Mouse (Mus musculus) stomach, postnatal 0 days (tissue): ENCODE data around the gene Iqcd. TPM values are rescaled to one million over a fixed set of nuclear protein-coding genes. Genes with fewer than 3 reads are reported as not detected.

ENCODE experiments used
- ATAC-seq: fragments of 200-750 bp; cut with Nextera tagmentation; 2 replicates; pipeline ENCODE4 v1.8.0; 2017; ENCODE audit not compliant: low FRiP score, low TSS enrichment
- DNase-seq: peaks from one replicate; pipeline ENCODE4 v3.0.0-alpha.2; 2016; ENCODE audit warnings: low spot score
- H3K27ac ChIP-seq: fragments of 300-500 bp; sonication (generic); replicated peaks from 2 replicates; pipeline ENCODE4 v1.5.1; 2014; ENCODE audit warnings: mild to moderate bottlenecking, control low read depth
- H3K27me3 ChIP-seq: fragments of 300-500 bp; sonication (generic); 2 replicates; pipeline ENCODE4 v1.6.1; 2014; ENCODE audit warnings: low read length; ENCODE audit not compliant: control insufficient read depth, insufficient read depth
- H3K36me3 ChIP-seq: fragments of 300-500 bp; sonication (generic); 2 replicates; pipeline ENCODE4 v1.6.1; 2014; ENCODE audit warnings: low read length, mixed read lengths; ENCODE audit not compliant: control insufficient read depth, insufficient read depth
- H3K4me1 ChIP-seq: fragments of 300-500 bp; sonication (generic); replicated peaks from 2 replicates; pipeline ENCODE4 v1.6.1; 2014; ENCODE audit warnings: antibody characterized with exemption; ENCODE audit not compliant: control insufficient read depth, insufficient read depth
- H3K4me2 ChIP-seq: fragments of 300-500 bp; sonication (generic); replicated peaks from 2 replicates; pipeline ENCODE4 v1.6.1; 2014; ENCODE audit warnings: low read depth, mild to moderate bottlenecking, control low read depth, moderate library complexity
- H3K4me3 ChIP-seq: fragments of 300-500 bp; sonication (generic); 2 replicates; pipeline ENCODE4 v1.5.1; 2014; ENCODE audit warnings: low read depth, low read length, control low read depth
- H3K9ac ChIP-seq: fragments of 300-500 bp; sonication (generic); 2 replicates; pipeline ENCODE4 v1.6.1; 2014; ENCODE audit warnings: mild to moderate bottlenecking, low read length, control low read depth, mixed read lengths
- H3K9me3 ChIP-seq: fragments of 300-500 bp; sonication (generic); 2 replicates; pipeline ENCODE4 v1.6.1; 2016; ENCODE audit warnings: low read length; ENCODE audit not compliant: control insufficient read depth
- CTCF ChIP-seq: IDR thresholded peaks from 2 replicates; pipeline ENCODE4 v1.5.1; 2016; ENCODE audit warnings: antibody characterized with exemption, low read depth, mild to moderate bottlenecking, moderate library complexity
- EP300 ChIP-seq: optimal IDR thresholded peaks from 2 replicates; pipeline ENCODE3; 2016; ENCODE audit warnings: antibody characterized with exemption
- WGBS: fragments of 180-500 bp; shearing (Covaris S2); extraction: QIAGEN DNeasy Blood & Tissue Kit; methylation state at CpG from one replicate; pipeline ENCODE4 v1.1.7; 2014; 5-methylcytosine and 5-hydroxymethylcytosine counted together
- polyA plus RNA-seq: library from polyadenylated mRNA; unstranded; fragments of >200 nt; fragmentation: Nextera tagmentation; extraction: Ambion mirVana; gene quantifications from 2 replicates; pipeline ENCODE4 v1.2.1, GENCODE M21; 2015

Gene Iqcd
- polyA plus RNA-seq, 1 experiment from 2014 or later, result 0.36 TPM

- H3K9me3 ChIP-seq, result no peaks in the 10 kb centered on the region
- H3K27me3 ChIP-seq, result no peaks in the 10 kb centered on the region
- H3K36me3 ChIP-seq, result no peaks in the 10 kb centered on the region
- H3K9ac ChIP-seq, result no peak overlapping the region
- TF ChIP-seq EP300, result no peak
- TF ChIP-seq CTCF, result no peak
- ATAC-seq, result no peak
- peaks cover 4% of the 10 kb centered on the region for H3K4me1 ChIP-seq
- H3K27ac ChIP-seq, result no peak overlapping the region
- H3K4me2 ChIP-seq, result no peak overlapping the region
- WGBS, result 73% methylated on average over 25 of the region's 25 CpGs
- no peak overlapping the region for H3K4me3 ChIP-seq
- DNase-seq, result peak; percentile 13
These were observed 17.9 kb downstream of the Iqcd start for GRCm38 (mm10) chr5:120606590-120607200.

DNA sequence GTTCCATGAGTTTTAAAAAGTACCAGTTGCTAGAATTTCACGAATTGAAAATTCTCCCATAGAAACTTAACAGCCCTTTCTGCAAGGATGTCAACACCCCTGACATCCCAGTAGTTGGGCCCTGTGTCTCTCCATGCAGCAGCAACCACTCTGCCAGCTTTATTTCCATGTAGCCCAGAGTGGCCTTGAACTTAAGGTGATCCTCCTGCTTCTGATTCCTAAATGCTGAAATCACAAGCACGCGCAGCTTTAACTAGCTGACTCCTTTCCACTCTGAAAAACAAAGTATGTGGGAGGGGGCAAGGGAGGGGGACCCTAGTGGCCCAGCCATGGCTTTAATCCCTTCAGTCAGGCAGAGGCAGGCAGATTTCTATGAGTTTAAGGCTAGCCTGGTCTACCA, 18.5 kb downstream of the Iqcd start:
- Histone ChIP-seq H3K9me3 (no peaks in the 10 kb centered on the region), H3K4me1 (peaks cover 4% of the 10 kb centered on the region), H3K27ac (no peak overlapping the region), H3K27me3 (no peaks in the 10 kb centered on the region), H3K9ac (no peak overlapping the region), H3K4me3 (no peak overlapping the region), H3K36me3 (no peaks in the 10 kb centered on the region), H3K4me2 (no peak overlapping the region)
- no peak for ATAC-seq
- no peak for DNase-seq
- 77% methylated on average over 3 of the region's 3 CpGs for WGBS
- no peak for TF ChIP-seq CTCF
- no peak for TF ChIP-seq EP300

DNA sequence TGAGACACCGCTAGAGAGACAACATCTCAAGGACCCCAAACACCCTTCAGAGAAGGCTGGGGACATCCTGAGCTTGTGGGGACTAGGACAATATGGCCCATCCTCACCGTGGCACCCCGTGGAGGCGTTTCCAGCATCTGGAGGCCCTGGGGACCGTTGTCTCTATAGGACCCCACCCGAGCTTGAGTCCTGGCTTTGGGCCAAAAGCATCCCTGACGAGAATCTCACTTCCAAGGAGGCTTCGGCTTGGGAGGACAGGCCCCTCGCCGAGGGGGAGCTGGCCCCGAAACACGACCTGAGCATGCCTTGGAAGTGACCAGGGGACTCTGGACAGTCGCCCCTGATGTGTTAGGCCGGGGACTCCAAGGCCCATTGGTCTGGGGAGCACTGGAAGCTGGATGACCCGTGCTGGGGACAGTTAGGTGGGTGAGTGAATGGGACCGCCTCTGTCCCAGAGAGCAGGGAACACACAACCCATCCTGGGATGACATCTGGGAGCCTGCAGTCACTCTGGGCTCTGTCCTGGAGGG, 20.5 kb downstream of the Iqcd start:
- Histone ChIP-seq H3K27ac (no peak overlapping the region), H3K9ac (no peak overlapping the region), H3K27me3 (no peaks in the 10 kb centered on the region), H3K4me1 (peaks cover 4% of the 10 kb centered on the region), H3K36me3 (no peaks in the 10 kb centered on the region), H3K4me2 (no peak overlapping the region), H3K4me3 (no peak overlapping the region), H3K9me3 (no peaks in the 10 kb centered on the region)
- ATAC-seq (no peak), DNase-seq (no peak)
- no peak for TF ChIP-seq EP300
- no peak for TF ChIP-seq CTCF
- WGBS, result 75% methylated on average over 16 of the region's 16 CpGs

- Histone ChIP-seq H3K4me1 (peaks cover 4% of the 10 kb centered on the region), H3K4me3 (no peak overlapping the region), H3K27me3 (no peaks in the 10 kb centered on the region), H3K36me3 (no peaks in the 10 kb centered on the region), H3K9ac (no peak overlapping the region; the same call in 1 of the 2 replicates), H3K27ac (no peak overlapping the region), H3K4me2 (no peak overlapping the region), H3K9me3 (no peaks in the 10 kb centered on the region)
- ATAC-seq (no peak), DNase-seq (no peak)
- TF ChIP-seq EP300 (no peak), CTCF (no peak)
- 96% methylated on average over 5 of the region's 5 CpGs for WGBS
These were observed 22.1 kb downstream of the Iqcd start for GRCm38 (mm10) chr5:120610906-120611305.

GRCm38 (mm10) chr5:120611416-120611815, 22.6 kb downstream of the Iqcd start:
- 41% methylated on average over 8 of the region's 8 CpGs for WGBS
- H3K4me3 ChIP-seq, result peak overlapping the region; percentile 72
- peak overlapping the region; percentile 63 for H3K9ac ChIP-seq
- no peak for ATAC-seq
- TF ChIP-seq EP300, result no peak
- TF ChIP-seq CTCF, result no peak
- no peaks in the 10 kb centered on the region for H3K27me3 ChIP-seq
- H3K36me3 ChIP-seq, result no peaks in the 10 kb centered on the region
- no peaks in the 10 kb centered on the region for H3K9me3 ChIP-seq
- no peak for DNase-seq
- peak overlapping the region; percentile 85 for H3K4me2 ChIP-seq
- no peak overlapping the region for H3K27ac ChIP-seq
- peaks cover 4% of the 10 kb centered on the region for H3K4me1 ChIP-seq

- Histone ChIP-seq H3K9me3 (no peaks in the 10 kb centered on the region), H3K36me3 (0 out of 2 replicates have a peak, but pooled peaks cover 3% of the 10 kb centered on the region), H3K27me3 (no peaks in the 10 kb centered on the region), H3K9ac (peak within 1 kb of the TSS; percentile 79), H3K4me1 (peaks cover 4% of the 10 kb centered on the region), H3K4me2 (peak within 1 kb of the TSS; percentile 90), H3K27ac (peak within 1 kb of the TSS; percentile 91), H3K4me3 (peak within 1 kb of the TSS; percentile 72)
- TF ChIP-seq EP300, result no peak
- no peak for TF ChIP-seq CTCF
- peak; percentile 95 for DNase-seq
- under 1% methylated on average over 22 of the region's 22 CpGs for whole genome bisulfite sequencing
- ATAC-seq, result peak; percentile 85
These were observed 23.6 kb downstream of the Iqcd start, which contains the start of the genes Rita1 and Ddx54 for GRCm38 (mm10) chr5:120612442-120612821. TSS of gene Rita1 (minus strand) at chr5:120612589. TSS of gene Ddx54 (plus strand) at chr5:120612739.
